Mouse (Mus musculus): ENCODE measurements around the gene Pnp2.
"Not testable (repeated sequence)": the region's sequence is repeated elsewhere in the genome, so short reads cannot be mapped to it uniquely, and the experiment has no call there.

Gene Pnp2

DNA sequence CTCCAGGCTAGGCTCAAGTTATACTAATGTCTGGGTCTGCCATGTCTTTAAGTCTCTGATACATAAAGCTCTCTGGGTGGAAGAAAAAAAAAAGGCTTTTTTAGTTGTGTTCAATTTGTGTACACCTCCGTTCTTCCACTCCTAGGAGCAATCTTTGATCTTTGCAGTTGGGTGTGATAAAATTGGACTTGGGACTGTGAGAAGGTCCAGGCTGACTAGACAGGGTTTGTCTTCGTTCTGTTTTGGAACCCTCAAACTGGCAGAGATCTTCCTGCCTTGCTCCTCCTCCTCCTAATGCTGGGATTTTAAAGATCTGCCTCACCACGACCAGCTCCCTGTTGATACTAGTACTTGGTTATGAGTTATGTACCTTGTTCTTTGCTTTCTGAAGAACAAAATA is 1.4 kb downstream of the Pnp2 start:
- not testable (repeated sequence) for DNase-seq (ENCODE audit: low spot score)

DNA sequence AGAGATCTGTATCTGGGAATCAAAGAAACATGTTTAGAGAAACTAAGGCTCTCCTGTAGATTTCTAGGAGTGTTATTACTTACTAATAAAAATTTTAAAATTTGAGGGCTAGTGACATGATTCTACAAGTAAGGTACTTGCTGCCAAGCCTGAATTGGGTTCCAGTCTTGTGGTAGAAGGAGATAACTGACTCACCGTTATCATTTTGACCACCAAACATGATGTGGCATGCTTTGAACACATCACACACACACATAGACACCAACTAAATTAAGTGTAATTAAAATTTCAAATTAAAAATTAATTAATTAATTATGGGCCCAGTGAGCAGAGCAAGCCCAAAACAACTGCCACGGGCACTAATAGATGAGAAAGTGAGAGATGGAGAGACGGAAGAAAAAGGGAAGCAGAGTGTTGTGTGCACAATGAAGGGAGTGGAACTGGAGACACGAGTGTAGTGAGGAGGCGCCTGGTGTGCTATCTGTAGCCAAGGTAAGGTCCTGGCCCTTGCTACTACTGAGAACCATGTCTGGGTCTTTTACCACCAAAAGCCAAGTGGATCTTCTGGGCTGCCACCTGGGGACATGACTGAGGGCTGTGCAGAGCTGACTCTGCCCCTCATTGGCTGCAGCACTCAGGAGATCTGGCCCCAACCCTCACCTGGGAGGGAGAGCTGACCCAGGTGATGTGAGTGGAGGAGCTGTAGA is 2.6 kb downstream of the Pnp2 start:
- DNase-seq (ENCODE audit: low spot score), result not testable (repeated sequence)

DNA sequence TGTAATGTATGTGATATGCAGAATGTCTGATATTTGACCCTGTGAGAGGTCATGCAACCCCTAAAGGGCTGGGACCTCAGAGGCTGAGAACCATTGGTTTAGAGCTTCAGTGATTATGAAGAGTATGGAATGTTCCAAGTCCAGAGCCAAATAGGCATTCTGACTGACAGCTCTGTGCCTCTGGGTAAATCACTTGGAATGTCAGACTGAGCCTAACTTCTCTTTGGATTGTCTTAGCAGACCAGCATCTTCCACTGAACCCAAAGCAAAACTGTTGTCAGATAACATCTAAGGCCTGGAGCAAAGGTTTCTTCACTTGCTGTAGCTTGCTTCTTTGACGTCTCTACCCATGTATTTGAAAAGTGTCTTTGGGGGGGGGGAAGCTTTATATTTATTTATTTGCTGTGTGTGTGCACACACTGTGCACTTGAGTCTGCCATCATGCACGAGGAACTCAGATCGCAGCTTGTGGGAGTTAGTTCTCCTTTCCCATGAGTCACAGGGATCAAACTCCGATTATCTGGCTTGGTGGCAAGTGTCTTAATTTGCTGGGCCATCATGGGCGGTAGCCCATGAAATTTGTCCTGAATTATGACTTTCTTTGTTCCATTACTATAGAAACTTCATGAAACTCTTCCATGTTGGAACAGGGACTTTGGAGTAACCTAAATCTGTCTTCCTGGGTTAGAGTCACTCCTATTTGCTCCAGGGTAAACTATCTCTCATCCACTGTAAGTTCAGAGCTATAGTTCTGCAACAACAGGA is 12.6 kb downstream of the Pnp2 start:
- DNase-seq (ENCODE audit: low spot score), result no peak

DNA sequence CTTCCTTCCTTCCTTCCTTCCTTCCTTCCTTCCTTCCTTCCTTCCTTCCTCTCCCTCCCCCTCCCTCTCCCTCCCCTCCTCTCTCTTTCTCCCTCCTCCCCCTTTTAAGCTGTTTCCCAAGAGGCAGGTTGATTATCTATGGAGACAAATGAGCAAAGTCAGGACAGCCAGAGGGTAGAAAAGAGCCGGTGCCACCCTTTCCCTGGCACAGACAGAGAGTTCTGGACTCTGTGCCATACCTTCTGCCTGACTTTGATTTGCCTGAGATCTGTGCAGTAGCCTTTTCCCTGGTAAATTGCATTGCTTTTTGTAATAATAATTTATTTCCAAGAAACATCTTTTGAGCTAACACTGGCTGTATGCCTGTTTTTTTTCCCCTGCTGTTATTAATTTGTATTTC is 13.2 kb downstream of the Pnp2 start:
- DNase-seq (ENCODE audit: low spot score), result no peak

DNA sequence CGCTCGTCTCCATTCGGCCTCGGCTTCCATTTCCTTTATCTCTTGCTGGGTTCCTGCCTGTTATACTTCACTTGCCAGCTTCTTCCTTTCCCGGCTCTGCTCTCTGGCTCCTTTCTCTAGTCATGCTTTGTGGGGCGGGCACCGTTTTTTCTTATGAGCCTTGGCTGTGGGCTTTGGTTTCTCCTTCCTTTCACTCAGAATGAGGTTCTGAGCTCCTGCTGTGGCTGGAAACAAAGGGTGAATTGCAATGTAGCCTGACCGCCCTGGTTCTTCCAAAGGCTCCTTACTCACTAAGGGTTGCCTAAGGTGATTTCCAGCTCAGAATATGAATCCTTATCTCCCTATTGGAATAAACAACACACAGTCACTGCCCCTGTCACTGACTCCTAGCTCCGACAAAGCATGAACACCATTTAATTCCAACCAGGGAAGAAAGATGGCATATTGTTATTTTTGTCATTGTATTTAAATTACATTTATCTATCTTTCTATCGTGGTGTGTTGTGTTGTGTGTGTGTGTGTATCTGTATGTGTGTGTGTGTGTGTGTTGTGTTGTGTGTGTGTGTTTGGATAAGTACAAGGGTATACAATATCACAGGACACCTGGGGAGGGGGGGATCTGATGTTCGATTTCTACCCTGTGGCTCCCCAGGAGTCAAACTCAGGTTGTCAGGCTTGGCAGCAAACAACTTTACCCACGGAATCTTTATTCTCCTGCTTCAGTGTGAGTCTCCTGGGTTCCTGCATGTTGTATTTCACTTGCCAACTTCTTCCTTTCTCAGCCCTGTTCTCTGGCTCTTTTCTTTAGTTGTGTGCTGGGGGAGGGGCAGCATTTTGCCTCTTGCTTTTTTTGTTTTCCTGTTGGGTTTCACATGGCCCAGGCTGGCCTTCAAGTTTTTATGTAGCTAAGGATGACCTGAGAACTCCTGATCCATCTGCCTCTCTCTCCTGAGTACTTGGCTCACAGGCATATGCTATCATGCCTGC is 14.1 kb downstream of the Pnp2 start:
- no peak for DNase-seq (ENCODE audit: low spot score)

DNA sequence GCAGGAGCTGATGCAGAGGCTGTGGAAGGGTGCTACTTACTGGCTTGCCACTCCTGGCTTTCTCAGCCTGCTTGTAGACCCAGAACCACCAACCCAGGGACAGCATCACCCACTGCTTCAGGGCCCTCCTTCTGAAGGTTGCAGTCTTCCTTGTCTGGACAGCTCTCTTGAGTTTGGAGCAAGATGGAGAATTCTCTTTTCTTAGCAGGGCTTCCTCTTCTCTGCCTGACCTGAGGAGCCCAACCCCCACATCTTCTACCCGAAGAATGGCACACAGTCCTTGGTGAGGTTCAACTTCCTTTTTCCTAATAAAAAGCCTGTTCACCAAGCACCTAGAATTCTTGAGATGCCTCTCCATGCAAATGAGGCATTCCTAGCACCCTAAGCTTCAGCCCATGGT is 15.0 kb downstream of the Pnp2 start:
- no peak for DNase-seq (ENCODE audit: low spot score)

DNA sequence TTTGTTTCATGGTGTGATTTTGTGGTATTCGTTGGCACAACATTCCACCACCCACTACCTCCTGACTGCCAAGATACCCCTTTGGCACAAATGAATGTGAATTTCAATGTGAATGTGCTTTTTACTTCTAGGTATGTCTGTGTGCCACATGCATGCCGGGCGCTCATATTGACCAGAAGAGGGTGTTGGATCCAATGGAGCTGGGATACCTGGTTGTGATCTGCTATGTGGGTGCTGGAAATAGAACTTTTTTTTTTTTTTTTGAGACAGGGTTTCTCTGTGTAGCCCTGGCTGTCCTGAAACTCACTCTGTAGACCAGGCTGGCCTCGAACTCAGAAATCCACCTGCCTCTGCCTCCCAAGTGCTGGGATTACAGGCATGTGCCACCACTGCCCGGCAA is 17.3 kb downstream of the Pnp2 start:
- not testable (repeated sequence) for DNase-seq (ENCODE audit: low spot score)

DNA sequence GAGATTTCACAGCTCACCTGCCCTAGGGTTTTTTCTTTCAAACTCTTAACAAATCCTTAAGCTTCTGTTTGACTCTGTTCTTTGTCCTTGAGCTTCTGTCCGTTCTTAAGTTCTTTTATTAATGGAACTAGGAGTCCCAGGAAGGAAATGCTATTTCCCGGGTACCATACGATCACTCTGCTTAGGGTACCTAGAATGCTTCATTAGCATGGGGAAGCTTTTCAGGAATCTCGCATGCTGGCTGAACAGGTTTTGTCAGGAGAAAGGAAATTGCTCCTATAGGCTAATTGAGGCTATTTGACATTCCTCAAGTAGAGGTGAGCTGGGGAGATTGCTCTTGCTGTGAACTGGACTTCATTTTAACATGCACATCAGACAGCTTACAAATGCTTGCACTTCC is 17.9 kb downstream of the Pnp2 start:
- DNase-seq (ENCODE audit: low spot score), result no peak

DNA sequence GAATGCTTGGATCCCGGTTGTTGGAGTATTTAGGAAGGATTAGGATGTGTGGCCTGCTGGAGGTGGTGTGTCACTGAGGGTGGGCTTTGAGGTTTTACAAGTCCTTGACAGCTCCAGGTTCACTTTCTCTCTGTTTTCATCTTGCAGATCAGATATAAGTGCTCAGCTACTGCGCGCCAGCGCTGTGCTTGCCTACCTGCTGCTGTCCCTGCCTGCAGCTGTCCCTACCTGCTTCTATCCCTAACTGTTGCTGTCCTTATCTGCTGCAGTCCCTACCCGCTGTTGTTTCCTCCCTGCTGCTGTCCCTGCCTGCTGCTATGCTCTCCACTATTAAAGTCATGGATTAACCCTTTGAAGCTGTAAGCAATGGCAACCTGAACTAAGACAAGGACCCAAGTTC is 19.2 kb downstream of the Pnp2 start:
- no peak for DNase-seq (ENCODE audit: low spot score)

DNA sequence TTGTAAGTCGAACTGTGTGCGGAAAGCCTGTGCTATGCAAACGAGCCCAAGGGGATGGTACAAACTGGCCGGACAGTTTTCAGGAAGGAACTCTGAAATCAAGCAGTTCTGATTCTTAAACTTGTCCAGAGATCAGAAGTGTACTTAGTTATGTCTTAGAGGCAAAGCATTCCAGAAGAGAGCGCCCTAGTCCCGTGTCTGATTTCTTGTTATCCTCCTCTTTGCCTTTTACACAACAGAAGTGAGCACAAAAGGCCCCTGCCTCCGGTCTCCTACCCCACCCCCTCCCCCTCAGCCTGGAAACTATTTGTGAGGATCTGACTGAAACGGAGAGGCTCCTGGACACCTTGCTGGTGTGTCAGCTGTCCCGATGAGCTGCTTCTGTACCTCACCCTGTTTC is 20.9 kb downstream of the Pnp2 start:
- no peak for DNase-seq (ENCODE audit: low spot score)

DNA sequence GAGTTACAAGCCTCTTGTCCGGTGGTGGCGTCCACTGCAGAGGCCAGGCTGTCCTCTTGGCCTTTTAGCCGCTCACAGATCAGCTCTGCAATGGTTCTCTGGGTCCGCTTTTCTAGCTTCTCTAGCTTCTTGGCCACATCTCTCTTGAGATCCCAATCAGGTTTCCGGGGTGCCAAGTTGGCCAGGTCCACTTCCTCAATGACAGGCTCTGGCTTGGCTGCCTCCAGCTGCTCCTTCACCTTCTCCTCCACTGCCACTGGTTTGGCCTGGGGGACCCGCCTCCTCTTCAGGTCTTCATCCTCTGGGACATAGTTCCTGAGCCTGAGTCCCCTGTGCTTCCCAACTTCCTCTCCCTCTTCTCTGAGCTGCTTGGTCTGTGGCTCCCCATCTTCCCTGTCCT is 22.7 kb downstream of the Pnp2 start:
- DNase-seq (ENCODE audit: low spot score), result not testable (repeated sequence)

DNA sequence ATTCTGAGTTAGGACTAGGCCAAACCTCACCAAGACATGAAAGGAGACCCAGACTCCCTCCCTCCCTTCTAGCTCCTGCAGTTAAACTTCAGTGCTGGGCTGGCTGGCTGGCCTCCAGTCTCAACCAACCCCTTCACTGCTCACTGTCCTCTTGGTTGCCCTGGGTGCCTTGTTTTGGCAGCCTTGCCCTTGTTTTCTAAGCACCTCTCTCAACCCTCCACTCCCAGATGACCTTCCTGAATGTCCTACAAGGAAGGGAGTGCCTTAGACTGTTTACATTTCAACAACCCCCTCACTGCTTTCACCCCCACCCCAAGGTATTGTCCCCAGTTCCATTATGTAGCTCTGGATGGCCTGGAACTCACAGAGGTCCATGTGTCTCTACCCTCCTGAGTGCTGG is 23.8 kb downstream of the Pnp2 start:
- no peak for DNase-seq (ENCODE audit: low spot score)

DNA sequence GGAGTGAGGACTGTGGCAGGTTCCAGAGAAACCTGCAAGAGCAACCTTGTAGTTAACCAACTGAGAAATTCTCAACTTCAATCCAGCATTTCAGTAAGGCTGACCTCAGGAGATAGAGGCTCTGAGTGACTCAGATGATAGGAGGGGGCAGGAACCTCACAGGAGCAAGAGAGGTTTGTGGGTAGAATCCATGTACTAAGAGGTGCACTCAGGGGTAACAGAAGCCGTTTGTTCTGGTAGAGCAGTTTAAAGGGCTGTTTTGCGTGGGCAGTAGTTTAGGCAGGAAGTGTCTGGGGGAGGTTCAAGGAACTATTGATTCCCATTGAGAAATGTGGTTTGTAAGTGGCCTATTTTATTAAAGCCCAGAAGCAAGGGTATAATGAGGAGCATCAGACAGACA is 25.4 kb downstream of the Pnp2 start:
- DNase-seq (ENCODE audit: low spot score), result no peak

DNA sequence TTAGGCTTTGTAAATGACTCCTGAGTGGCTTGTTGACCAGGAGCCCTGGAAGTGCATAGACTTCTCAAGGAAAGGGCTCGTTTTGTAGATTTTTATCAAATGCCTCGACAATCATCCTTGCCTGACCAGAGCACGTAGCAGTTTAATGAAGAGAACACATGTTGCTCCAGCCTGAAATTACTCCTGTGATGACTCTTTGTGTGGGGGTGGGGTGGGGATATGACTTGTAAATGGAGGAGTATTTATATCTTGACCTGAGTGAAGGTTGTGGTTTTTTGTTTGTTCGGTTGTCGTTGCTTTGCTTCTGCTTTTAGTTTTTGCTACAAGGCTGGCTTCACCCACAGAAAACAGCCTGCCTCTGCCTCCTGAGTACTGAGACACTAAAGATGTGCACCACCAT is 26.0 kb downstream of the Pnp2 start:
- no peak for DNase-seq (ENCODE audit: low spot score)

DNA sequence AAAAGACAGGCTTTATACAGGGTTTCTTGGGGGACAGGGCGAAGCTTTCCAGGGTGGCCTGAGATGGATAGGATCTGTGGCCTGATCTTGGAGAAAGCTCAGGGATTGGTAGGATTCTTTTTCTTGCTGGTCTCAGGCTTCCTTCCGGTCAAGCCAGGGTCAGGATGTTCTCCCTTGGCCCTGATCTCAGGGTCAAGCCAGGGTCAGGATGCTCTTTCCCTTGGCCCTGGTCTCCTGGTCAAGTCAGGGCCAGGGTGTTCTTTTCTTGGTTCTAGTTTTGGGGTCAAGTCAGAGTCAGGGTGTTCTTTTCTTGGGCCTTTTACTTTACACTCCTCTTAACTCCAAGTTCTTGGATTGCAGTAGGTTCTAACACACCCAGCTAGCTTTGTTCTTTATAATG is 31.9 kb downstream of the Pnp2 start:
- DNase-seq (ENCODE audit: low spot score), result no peak

DNA sequence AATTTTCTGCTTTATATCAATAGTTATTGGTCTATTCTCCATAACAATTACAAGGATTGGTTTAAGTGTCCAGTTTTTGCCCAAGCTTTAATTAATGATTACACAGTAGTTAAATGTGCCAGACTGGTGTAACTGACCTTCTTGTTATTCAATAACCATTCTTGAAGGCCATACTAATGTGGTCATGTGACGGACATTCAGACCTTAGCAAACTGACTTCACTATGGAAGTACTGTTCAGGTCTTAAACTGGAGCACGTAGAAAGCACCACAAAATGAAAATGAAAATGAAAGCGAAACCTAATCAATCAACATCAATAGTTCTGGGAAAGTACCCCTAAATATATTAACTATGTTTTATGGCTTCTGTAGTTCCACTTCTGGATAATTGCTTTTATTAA is 35.2 kb downstream of the Pnp2 start:
- no peak for DNase-seq (ENCODE audit: low spot score)

DNA sequence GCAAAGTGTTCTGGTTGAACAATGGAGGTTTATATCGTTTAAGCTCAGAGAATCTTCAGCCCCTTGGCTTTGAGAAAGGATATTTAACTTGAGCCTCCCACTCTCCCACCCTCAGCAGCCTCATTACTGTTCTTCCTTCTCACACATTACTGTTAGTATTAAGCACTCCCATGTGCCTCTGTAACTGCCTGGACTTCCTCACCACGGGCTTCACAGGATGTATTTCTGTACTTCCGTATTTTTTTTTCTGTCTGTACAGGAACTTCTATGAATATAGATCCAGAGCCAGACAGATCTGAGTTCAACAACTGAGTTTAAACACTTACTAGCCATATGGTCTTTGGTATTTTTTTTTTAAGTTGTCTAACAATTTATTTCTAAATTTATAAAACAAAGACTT is 41.3 kb downstream of the Pnp2 start:
- no peak for DNase-seq (ENCODE audit: low spot score)

DNA sequence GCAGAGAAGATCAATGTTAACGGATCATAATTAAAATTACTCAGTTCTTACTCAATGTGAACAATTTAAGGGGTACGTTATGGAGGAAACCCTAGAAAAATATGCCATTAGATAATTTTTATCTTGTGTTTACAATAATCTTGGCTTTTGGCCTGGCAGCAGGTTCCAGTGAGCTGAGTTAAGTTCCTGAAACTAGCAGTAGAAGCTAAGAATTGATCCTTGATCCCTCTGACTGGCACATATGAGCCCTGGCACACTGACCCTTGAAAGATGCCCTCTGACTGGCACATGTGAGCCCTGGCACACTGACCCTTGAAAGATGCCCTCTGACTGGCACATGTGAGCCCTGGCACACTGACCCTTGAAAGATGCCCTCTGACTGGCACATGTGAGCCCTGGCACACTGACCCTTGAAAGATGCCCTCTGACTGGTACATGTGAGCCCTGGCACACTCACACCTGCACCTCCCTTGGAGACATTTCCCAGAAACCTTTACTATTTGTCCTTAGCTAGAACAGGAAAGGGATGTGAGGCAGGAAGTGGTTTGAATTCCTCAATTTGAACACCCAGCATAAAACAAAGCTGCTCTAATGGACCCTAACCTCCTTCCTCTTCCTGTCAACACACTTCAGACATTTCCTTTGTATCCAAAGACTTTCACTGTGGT is 42.3 kb downstream of the Pnp2 start:
- DNase-seq (ENCODE audit: low spot score), result no peak

DNA sequence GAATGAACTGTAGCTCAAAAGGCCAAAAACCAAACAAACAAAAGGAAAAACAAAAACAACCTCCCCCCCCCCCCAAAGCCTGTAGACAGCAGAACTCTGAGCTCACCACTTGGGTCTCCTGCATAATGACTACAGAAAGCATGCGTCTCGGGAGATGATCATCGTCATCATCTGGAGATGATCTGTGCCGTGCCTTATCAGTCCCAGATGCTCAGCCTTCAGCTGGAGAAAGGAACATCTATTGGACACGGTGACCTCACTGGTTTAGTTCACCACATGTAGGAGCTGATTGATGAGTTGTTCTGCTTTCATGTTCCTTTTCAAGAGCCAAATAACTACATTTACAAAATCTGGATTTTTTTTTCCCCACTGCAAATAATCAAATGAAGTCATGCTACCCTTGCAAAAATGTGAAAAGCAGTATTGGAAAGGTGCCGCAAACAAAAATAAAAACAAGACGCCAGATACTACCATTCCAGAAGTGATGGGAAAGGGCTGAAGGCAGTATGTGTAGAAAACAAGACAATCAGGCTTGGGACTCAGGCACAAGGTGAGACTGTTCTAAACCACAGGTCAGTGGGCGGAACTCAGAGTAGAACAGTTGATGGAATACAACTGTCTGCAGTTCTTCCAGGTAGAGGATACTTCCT is 51.5 kb downstream of the Pnp2 start, which contains the start of gene Rnase10:
Gene Rnase10 (plus strand): TSS at position 600 of the 650 bp plus-strand sequence.
- DNase-seq (ENCODE audit: low spot score), result no peak

DNA sequence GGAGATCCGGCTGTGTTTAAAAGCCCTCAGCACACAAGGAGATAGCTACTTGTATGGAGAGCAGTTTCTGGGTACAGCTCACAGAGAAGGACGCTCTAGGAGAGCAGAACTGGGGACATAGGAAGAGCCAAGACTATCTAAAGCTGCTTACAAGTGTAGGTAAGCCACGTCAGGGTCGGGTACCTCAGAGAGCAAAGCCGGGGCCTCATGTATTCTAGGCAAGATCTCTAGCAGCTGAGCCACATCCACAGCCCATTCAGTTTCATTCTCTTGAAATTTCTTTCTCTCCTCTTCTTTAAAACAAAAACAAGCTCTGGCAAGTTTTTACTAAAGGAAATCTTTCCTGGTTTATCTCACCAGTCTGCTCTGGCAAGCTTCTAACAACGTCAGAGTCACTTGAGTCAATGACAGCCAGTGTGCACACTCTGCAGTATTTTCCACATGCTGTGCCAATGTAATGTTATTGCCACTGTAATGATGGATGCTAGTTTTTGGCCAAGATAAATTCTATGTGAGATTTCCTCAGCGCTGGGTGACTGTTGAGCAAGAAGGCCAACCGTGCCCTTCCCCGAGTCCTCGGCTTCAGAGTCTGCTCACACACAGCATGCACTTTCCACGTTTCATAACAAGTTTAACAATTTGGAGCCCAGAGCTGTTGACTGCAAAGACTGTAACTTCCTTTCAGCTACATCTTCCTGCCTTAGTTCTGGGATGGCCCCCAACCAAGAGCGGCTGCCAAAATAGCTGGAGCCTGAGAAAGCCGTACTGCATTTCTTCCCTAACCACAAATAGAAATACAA is 52.3 kb downstream of the Pnp2 start:
- DNase-seq (ENCODE audit: low spot score), result no peak

DNA sequence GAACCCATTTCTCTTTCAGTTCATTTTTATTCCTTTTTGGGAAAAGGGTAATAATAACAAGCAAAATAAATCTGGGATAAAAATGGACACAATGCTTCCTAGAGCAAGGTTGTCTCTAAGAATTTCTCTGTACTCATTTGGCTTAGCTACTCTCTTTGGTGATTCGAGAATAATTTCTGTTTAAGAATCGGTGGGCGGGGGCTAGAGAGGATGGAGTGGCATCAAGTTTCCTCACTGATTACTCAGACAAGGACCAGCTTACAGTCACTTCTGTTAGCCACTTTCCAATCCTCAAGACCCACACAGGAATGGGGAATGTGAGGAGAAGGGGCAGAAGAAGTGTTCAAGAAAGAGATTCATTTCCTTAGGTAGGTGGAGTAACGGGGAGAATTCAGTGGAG is 53.0 kb downstream of the Pnp2 start:
- no peak for DNase-seq (ENCODE audit: low spot score)

Measured in testis, postnatal 10 days (tissue).